Comparison of ENCODE assay signal across 8 mouse cellular contexts in genomic region chr10:108537641-108538040, GRCm38 (mm10).
DNase-seq lines count a peak whose midpoint lies in the region; ATAC-seq lines count a peak whose summit lies in the region.

No protein-coding gene starts in this region.

- no peak overlapping the region for H3K4me2 ChIP-seq in midbrain, embryonic 11.5 days
- no peak overlapping the region for H3K4me2 ChIP-seq in midbrain, embryonic 16.5 days (ENCODE audit: low read length)

- DNase-seq in midbrain, embryonic 11.5 days (ENCODE audit: low spot score, missing footprints), result no peak
- peak; percentile 24 for DNase-seq in embryo, embryonic 11.5 days (ENCODE audit: low read depth, low spot score)
- DNase-seq in kidney, adult 8-10 months, result peak; percentile 46 to 76
- peak; percentile 57 to 59 for DNase-seq in lung, postnatal 4 days
- no peak for DNase-seq in frontal cortex, adult 2 months (ENCODE audit: extremely low spot score in 1 of 2, low spot score in 1 of 2)
- DNase-seq in cerebellum, adult 9-10 months, result no peak

- no peak overlapping the region for H3K27ac ChIP-seq in midbrain, embryonic 11.5 days (ENCODE audit: low read depth, low read length)
- no peak overlapping the region for H3K27ac ChIP-seq in midbrain, embryonic 16.5 days (ENCODE audit: low read length)

- no peaks in the 10 kb centered on the region for H3K9me3 ChIP-seq in midbrain, embryonic 11.5 days (ENCODE audit: control insufficient read depth, low read length)
- no peaks in the 10 kb centered on the region for H3K9me3 ChIP-seq in midbrain, embryonic 16.5 days (replicated peaks; ENCODE audit: control insufficient read depth, low read length, poor library complexity, severe bottlenecking)

- H3K9ac ChIP-seq in midbrain, embryonic 11.5 days (ENCODE audit: low read length), result no peak overlapping the region
- no peak overlapping the region for H3K9ac ChIP-seq in midbrain, embryonic 16.5 days (ENCODE audit: low read depth, low read length)

- H3K4me3 ChIP-seq in midbrain, embryonic 11.5 days (ENCODE audit: low read depth, low read length), result no peak overlapping the region
- no peak overlapping the region for H3K4me3 ChIP-seq in midbrain, embryonic 16.5 days (ENCODE audit: low read depth, low read length)

- 68% methylated on average over 9 of the region's 9 CpGs for WGBS in midbrain, embryonic 11.5 days
- WGBS in midbrain, embryonic 16.5 days, result 67% methylated on average over 9 of the region's 9 CpGs

- no peaks in the 10 kb centered on the region for H3K27me3 ChIP-seq in midbrain, embryonic 11.5 days (ENCODE audit: control insufficient read depth, insufficient read depth, low read length)
- H3K27me3 ChIP-seq in midbrain, embryonic 16.5 days (ENCODE audit: control insufficient read depth, insufficient read depth, low read depth, low read length), result no peaks in the 10 kb centered on the region

- no peaks in the 10 kb centered on the region for H3K36me3 ChIP-seq in midbrain, embryonic 11.5 days (ENCODE audit: control insufficient read depth, insufficient read depth, low read length)
- H3K36me3 ChIP-seq in midbrain, embryonic 16.5 days (ENCODE audit: control insufficient read depth, insufficient read depth, low read length), result no peaks in the 10 kb centered on the region

- ATAC-seq in midbrain, embryonic 11.5 days (ENCODE audit: low FRiP score), result 0 out of 2 replicates have a peak, but pooled peaks have one; percentile 56
- ATAC-seq in midbrain, embryonic 16.5 days, result no peak
- no peak for ATAC-seq in activated CD4-positive, CD25-positive, alpha-beta regulatory T cell, adult 4 months

- no peaks in the 10 kb centered on the region; the same call in 1 of the 2 replicates for H3K4me1 ChIP-seq in midbrain, embryonic 11.5 days (ENCODE audit: control insufficient read depth, insufficient read depth, low read length)
- H3K4me1 ChIP-seq in midbrain, embryonic 16.5 days (ENCODE audit: control insufficient read depth, insufficient read depth, low read length), result no peaks in the 10 kb centered on the region

Comparison
In these comparisons a context has a peak if more than half of its experiments do, and no peak if none do; other contexts are left out.
1. DNase-seq: peak in embryo, embryonic 11.5 days (single experiment), kidney, adult 8-10 months (2 of 2) and lung, postnatal 4 days (2 of 2); none in midbrain, embryonic 11.5 days (single experiment), frontal cortex, adult 2 months (0 of 2) and cerebellum, adult 9-10 months (single experiment).